In genomic region chr6:117241206-117241605, GRCm38 (mm10) we compare ENCODE assay signal across 25 mouse cellular contexts.
DNase-seq lines count a peak whose midpoint lies in the region; ATAC-seq lines count a peak whose summit lies in the region.
"Had no signal": no experiment of that assay in that cellular context is flagged by ENCODE, and none has a peak within 500 bp of the region (broad histone marks: within the 10 kb centered on the region; RNA-seq: fewer than 3 reads in every experiment).

No protein-coding gene starts in this region.

- H3K4me1 ChIP-seq in embryonic facial prominence, embryonic 14.5 days (ENCODE audit: control insufficient read depth, insufficient read depth, low read length) = no peaks in the 10 kb centered on the region
- no peaks in the 10 kb centered on the region for H3K4me1 ChIP-seq in embryonic facial prominence, embryonic 10.5 days
- H3K4me1 ChIP-seq: embryonic facial prominence, embryonic 15.5 days; hindbrain, embryonic 13.5 days; intestine, embryonic 15.5 days had no signal

- DNase-seq in embryonic facial prominence, embryonic 14.5 days (ENCODE audit: low spot score) = peak; percentile 31
- DNase-seq in embryonic facial prominence, embryonic 10.5 days (ENCODE audit: low spot score) = no peak
- no peak for DNase-seq in kidney, adult 18-20 months
- DNase-seq in thymus, postnatal 10 days (ENCODE audit: low spot score in 2 of 2) = no peak
- DNase-seq in gastrocnemius, postnatal 36 days = no peak
- DNase-seq: adrenal gland, postnatal 10 days; adrenal gland, postnatal 36 days; cerebellum, adult 18-20 months; cerebellum, adult 9-10 months; cerebellum, postnatal 25 days; embryo, embryonic 11 days; forebrain, postnatal 0 days; gastrocnemius, postnatal 25 days; heart, adult 11 months had no signal

- H3K36me3 ChIP-seq in embryonic facial prominence, embryonic 14.5 days (ENCODE audit: control insufficient read depth, insufficient read depth, low read length) = no peaks in the 10 kb centered on the region
- H3K36me3 ChIP-seq in embryonic facial prominence, embryonic 10.5 days (replicated peaks) = no peaks in the 10 kb centered on the region
- H3K36me3 ChIP-seq: embryonic facial prominence, embryonic 15.5 days; hindbrain, embryonic 10.5 days; hindbrain, embryonic 13.5 days; intestine, embryonic 15.5 days had no signal

- no peak overlapping the region for H3K4me3 ChIP-seq in embryonic facial prominence, embryonic 14.5 days (ENCODE audit: low read depth, low read length)
- H3K4me3 ChIP-seq in embryonic facial prominence, embryonic 10.5 days = no peak overlapping the region
- H3K4me3 ChIP-seq: embryonic facial prominence, embryonic 15.5 days; hindbrain, embryonic 10.5 days; hindbrain, embryonic 13.5 days; intestine, embryonic 15.5 days had no signal

- intact Hi-C loops in gastrocnemius, postnatal 36 days (cut with DNase I) = no loop called here

- H3K27ac ChIP-seq in embryonic facial prominence, embryonic 14.5 days (replicated peaks; ENCODE audit: low read depth, low read length) = no peak overlapping the region
- H3K27ac ChIP-seq in embryonic facial prominence, embryonic 10.5 days (replicated peaks) = no peak overlapping the region
- H3K27ac ChIP-seq: embryonic facial prominence, embryonic 15.5 days; hindbrain, embryonic 10.5 days; hindbrain, embryonic 13.5 days; intestine, embryonic 15.5 days had no signal

- no peak overlapping the region for H3K9ac ChIP-seq in embryonic facial prominence, embryonic 14.5 days (ENCODE audit: low read depth, low read length)
- H3K9ac ChIP-seq: embryonic facial prominence, embryonic 15.5 days; forebrain, postnatal 0 days; hindbrain, embryonic 13.5 days; intestine, embryonic 15.5 days had no signal

- no peaks in the 10 kb centered on the region for H3K27me3 ChIP-seq in embryonic facial prominence, embryonic 14.5 days (replicated peaks; ENCODE audit: control insufficient read depth, insufficient read depth, low read length)
- no peaks in the 10 kb centered on the region for H3K27me3 ChIP-seq in embryonic facial prominence, embryonic 10.5 days (replicated peaks; ENCODE audit: low read depth, poor library complexity, severe bottlenecking)
- H3K27me3 ChIP-seq: hindbrain, embryonic 13.5 days; intestine, embryonic 15.5 days had no signal

- ATAC-seq in embryonic facial prominence, embryonic 14.5 days (ENCODE audit: low read depth) = no peak
- peak; percentile 90 for ATAC-seq in granulocyte monocyte progenitor cell, adult 5-6 weeks (replicated peaks; ENCODE audit: poor library complexity, severe bottlenecking)
- peak; percentile 87 for ATAC-seq in megakaryocyte progenitor cell, adult 5-6 weeks (replicated peaks; ENCODE audit: poor library complexity)
- ATAC-seq: activated CD4-positive, CD25-positive, alpha-beta regulatory T cell, adult 4 months; CD4-positive, CD25-positive, alpha-beta regulatory T cell, adult 4 months; forebrain, embryonic 14.5 days; forebrain, postnatal 0 days; hindbrain, embryonic 16.5 days; intestine, embryonic 15.5 days had no signal

- WGBS in embryonic facial prominence, embryonic 14.5 days = 62% methylated on average over 3 of the region's 3 CpGs
- WGBS in embryonic facial prominence, embryonic 10.5 days = 83% methylated on average over 3 of the region's 3 CpGs

- no peaks in the 10 kb centered on the region for H3K9me3 ChIP-seq in embryonic facial prominence, embryonic 14.5 days (ENCODE audit: control insufficient read depth, low read length)
- H3K9me3 ChIP-seq in embryonic facial prominence, embryonic 10.5 days = no peaks in the 10 kb centered on the region
- H3K9me3 ChIP-seq: embryonic facial prominence, embryonic 15.5 days; hindbrain, embryonic 10.5 days; hindbrain, embryonic 13.5 days; intestine, embryonic 15.5 days had no signal

- no peak overlapping the region for H3K4me2 ChIP-seq in embryonic facial prominence, embryonic 14.5 days (ENCODE audit: low read depth, low read length)
- H3K4me2 ChIP-seq: embryonic facial prominence, embryonic 15.5 days; heart, embryonic 11.5 days; hindbrain, embryonic 13.5 days; intestine, embryonic 15.5 days had no signal
